Mouse (Mus musculus) ES-E14 (cell line): Measurements from ENCODE around the gene Mtor.

Experiments used
- CHD2 ChIP-seq: IDR thresholded peaks from 2 replicates; pipeline ENCODE4 v1.6.1; 2014; ENCODE audit warnings: mild to moderate bottlenecking, low read depth, low read length, inconsistent platforms
- HCFC1 ChIP-seq: IDR thresholded peaks from 2 replicates; pipeline ENCODE4 v1.6.1; 2012; ENCODE audit warnings: low read length, inconsistent platforms, borderline replicate concordance; ENCODE audit not compliant: insufficient read depth
- MAFK ChIP-seq: IDR thresholded peaks from 2 replicates; pipeline ENCODE4 v1.6.1; 2014; ENCODE audit warnings: mild to moderate bottlenecking, low read depth, low read length, inconsistent platforms; ENCODE audit not compliant: insufficient read depth
- ZC3H11A ChIP-seq: IDR thresholded peaks from 2 replicates; pipeline ENCODE4 v1.6.1; 2012; ENCODE audit warnings: low read depth, mild to moderate bottlenecking, inconsistent platforms, low read length, borderline replicate concordance
- ZNF384 ChIP-seq: IDR thresholded peaks from 2 replicates; pipeline ENCODE4 v1.6.1; 2012; ENCODE audit warnings: low read depth, low read length, inconsistent platforms

- TF ChIP-seq MAFK (no peak), ZNF384 (no peak), CHD2 (no peak), HCFC1 (no peak), ZC3H11A (no peak)
Measured at GRCm38 (mm10) chr4:148586648-148587047, 138.2 kb downstream of the Mtor start.
